Mouse (Mus musculus) testis, adult 10 weeks (tissue): ENCODE data around the gene Ddit4l. TPM values are rescaled to one million over a fixed set of nuclear protein-coding genes. Genes with fewer than 3 reads are reported as not detected.

Experiments
- polyA plus RNA-seq: library from polyadenylated mRNA; stranded (reverse); fragments of 350-450 nt; fragmentation: Illumina TruSeq; extraction: RNeasy Lipid Tissue Mini Kit (QIAGEN cat#74804); gene quantifications from one replicate; pipeline ENCODE4 v1.2.3, GENCODE M21; 2014; ENCODE audit warnings: low read depth, low replicate concordance

The Ddit4l gene
- polyA plus RNA-seq = 24.8 TPM

GRCm38 (mm10) chr3:137621312-137621711, at the start of gene Ddit4l:
Gene Ddit4l, plus strand, starts transcription at chr3:137621612.

GRCm38 (mm10) chr3:137671224-137671623, 49.8 kb downstream of the Ddit4l start, which contains the start of gene Gm21962:
Gene Gm21962, plus strand, starts transcription at chr3:137671524.

Other genes starting within 250 kb of the Ddit4l start
- not detected for gene Gm21962, start 49.9 kb downstream of the Ddit4l start, polyA plus RNA-seq
- gene H2afz, start 242.9 kb downstream of the Ddit4l start, polyA plus RNA-seq = 477 TPM
- gene Dnajb14, start 246.1 kb downstream of the Ddit4l start, polyA plus RNA-seq = 167 TPM